Mouse (Mus musculus): ENCODE measurements around the gene Dtymk.
"Not testable (repeated sequence)": the region's sequence is repeated elsewhere in the genome, so short reads cannot be mapped to it uniquely, and the experiment has no call there.

GRCm38 (mm10) chr1:93838569-93838968 is 36.8 kb upstream of the Dtymk start:
- not testable (repeated sequence) for TF ChIP-seq CTCF, EP300 (IDR thresholded peaks at IDR 0.05; ENCODE audit: low read depth)
